Mouse (Mus musculus) inflammation-experienced regulatory T-cells, adult 6 months (primary cell): ENCODE measurements around the gene Cd33. TPM values are rescaled to one million over a fixed set of nuclear protein-coding genes. Genes with fewer than 3 reads are reported as not detected.
A peak's percentile ranks its signal among the peaks of the same experiment; 100 is the strongest.

Source experiments
- ATAC-seq: one replicate; pipeline ENCODE4 v1.8.0; 2017
- polyA plus RNA-seq, 3 experiments: library from polyadenylated mRNA; unstranded; fragments of 100-300 nt; shearing (Covaris generic); gene quantifications; one replicate each; pipeline ENCODE4 v1.2.1; 2017

Cd33 gene
- polyA plus RNA-seq, 3 experiments from 2014 or later, result 0.39 TPM; not detected in 2

- no peak for ATAC-seq
Measured at GRCm38 (mm10) chr7:43512519-43512918, 31.7 kb downstream of the Cd33 start.

DNA sequence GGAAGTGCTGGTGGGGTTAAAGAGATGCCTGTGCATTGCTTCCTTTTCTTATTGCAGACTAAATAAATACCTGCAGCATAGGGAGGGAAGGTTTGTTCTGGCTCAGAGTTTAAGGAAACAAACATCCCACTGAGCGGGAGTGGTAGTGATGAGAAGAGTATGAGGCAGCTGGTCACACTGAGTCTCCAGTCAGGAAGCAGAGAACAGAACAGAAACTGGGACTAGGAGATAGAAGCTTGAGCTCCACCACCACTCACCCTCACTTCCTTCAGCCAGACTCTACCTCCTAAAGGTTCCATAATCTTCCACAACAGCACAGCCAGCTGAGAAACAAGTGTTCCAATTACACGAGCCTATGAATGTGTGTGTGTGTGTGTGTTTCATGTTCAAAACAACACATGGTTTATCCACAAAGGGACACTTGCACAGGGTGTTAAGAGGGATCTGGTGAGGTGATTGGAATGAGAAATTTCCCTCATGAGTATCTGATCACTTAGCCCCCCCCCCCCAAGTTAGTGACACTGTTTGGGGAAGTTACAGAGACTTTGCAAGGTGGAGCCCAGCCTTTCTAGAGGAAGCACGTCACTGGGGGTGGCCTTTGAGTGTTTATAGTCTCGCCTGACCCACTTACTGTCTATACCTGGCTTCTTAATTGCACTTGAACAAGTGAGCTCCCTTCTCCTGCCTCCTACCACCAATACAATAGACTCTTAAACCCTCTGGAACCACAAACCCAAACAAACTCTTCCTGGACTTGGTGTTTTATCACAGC, 32.3 kb downstream of the Cd33 start:
- ATAC-seq, result no peak

- ATAC-seq, result peak; percentile 67
Measured at GRCm38 (mm10) chr7:43495343-43496021, 48.7 kb downstream of the Cd33 start.

- ATAC-seq, result no peak
Measured at GRCm38 (mm10) chr7:43490861-43491260, 53.4 kb downstream of the Cd33 start.

DNA sequence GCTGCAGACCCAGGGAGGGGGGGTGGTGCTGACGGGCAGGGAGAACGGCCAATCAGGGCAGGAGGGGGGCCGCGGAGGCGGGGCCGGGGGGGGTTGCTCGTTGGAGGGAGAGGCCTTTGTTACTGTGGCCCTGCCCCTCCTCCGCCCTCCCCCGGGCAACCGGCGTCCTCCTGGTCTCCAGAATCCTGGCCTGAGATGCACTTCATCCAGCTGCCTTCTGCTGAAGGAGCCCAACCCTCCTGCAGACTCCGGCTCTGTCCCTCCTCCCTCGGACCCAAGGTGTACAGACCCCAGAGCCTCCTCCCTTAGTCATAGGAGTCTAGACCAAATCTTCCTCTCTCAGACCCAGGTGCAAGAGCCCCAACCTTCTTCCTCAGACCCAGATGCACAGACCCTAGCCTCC, 54.0 kb downstream of the Cd33 start:
- ATAC-seq, result no peak

DNA sequence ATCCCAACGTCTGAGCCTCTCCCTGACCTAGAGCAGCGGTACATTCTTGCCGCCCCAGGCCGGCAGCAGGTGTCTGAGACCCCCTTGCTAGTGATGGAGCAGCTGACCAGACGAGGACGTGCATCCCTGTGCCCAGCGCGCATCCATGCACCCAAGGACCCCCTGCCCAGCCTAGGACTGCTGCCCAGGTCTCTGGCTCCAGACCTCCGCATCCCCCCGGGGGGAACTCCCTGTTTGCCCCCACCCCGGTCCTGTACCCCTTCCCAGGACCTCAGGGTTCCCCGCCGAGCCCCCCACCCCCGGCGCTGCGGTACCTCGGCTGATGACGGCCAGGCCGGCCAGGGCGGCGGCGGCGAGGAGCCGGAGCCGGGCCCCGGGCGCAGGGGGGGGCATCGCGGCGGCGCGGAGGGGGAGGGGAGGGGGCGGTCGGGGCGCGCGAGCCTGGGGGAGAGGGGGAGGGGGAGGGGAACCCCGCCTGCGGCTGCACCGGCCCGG, 54.5 kb downstream of the Cd33 start, which contains the start of gene Iglon5:
Gene Iglon5, minus strand, starts transcription at position 445 of the 495 bp plus-strand sequence.
- ATAC-seq, result no peak

- ATAC-seq, result no peak
Measured at GRCm38 (mm10) chr7:43488646-43489045, 55.6 kb downstream of the Cd33 start.

DNA sequence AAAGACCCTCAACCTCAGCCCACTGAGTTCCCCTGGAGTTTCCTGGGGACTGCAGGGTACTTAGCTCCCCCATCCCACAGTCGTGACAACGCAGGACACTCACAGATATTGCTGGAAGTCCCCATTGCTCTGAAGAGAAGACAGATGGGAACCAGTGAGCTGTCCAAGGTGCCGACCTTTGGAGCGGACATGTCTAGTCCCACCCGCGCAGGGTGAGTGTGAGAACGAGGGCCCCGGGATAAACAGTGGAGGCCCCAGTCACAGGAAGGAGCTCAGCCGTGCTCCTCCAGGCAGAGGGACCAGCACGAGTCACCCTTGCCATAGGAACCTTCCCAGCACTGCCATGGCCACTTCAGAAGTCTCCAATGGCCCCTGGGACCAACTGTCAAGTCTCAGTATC, 61.0 kb downstream of the Cd33 start:
- no peak for ATAC-seq

- no peak for ATAC-seq
Measured at GRCm38 (mm10) chr7:43482090-43482716, 62.0 kb downstream of the Cd33 start.

DNA sequence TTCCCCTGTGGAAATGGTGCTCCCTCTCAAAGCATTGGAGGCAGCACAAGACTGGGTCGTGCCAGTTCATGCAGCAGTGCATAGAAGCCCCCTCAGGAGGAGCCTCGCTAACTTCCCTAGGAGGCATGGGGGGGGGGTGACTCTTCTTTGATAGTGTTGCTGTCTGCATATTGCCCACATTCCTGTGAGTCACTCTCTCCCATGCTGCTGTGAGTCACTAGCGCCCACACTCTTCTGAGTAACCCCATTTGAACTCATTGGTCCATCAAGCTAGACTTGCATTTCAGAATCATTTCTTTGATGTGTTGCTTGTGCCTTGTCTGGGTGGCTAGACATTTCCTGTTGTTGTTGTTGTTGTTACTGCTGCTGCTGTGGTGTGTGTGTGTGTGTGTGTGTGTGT, 63.0 kb downstream of the Cd33 start:
- ATAC-seq, result peak; percentile 93

DNA sequence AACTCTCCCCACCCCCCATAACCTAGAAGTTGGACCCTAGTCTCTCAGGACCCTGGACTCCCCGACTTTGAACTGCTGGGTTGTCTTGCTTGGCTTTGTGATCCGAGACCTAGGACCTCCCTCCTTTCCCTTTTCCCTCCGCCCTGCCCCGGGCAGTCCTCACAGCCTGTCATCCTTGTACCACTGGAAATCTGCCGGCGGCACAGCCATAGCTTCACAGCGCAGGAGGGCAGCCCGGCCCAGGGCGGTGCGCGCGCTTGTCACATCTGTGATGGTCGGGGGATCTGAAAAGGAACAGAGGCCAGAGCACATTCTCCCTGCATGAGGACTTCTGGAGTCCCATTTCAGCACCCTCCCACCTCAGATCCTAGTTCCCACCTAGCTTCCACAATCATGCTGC, 67.9 kb downstream of the Cd33 start:
- ATAC-seq, result no peak

DNA sequence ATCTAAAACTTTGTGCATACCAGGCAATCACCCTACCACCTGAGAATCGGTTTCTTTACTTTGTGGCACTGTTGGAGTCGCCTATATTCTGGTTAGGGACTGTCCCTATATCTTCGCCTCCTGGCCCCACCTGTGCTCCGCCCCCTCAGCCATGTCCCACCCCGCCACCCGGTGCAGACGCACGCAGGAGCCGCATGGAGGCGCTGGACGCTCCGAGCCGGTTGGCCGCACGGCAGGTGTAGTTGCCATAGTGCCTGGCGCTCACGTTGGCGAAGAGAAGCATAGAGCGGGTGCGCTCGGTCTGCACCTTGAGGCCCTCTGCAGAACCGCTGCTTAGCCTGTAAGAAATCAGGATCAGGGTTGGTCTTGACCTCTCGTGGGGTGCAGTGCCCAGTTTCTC, 68.5 kb downstream of the Cd33 start:
- peak; percentile 86 for ATAC-seq

Other genes starting within 250 kb of the Cd33 start
- 10 to 100 TPM; 14.9 to 19.1 (median 18.7) TPM for gene Zfp715, start 231.1 kb downstream of the Cd33 start, polyA plus RNA-seq
- not detected for gene Siglecf, start 193.1 kb downstream of the Cd33 start, polyA plus RNA-seq
- 1 to 10 TPM in 2 of 3 experiments, not detected in 1; 1.5 to 2.0 TPM for gene Siglecg, start 136.2 kb downstream of the Cd33 start, polyA plus RNA-seq
- gene Lim2, start 116.8 kb downstream of the Cd33 start, polyA plus RNA-seq, result not detected
- 1,000 to 10,000 TPM in 1 of 3 experiments, 100 to 1,000 TPM in 2; 132 to 2,523 (median 190) TPM for gene Nkg7, start 107.4 kb downstream of the Cd33 start, polyA plus RNA-seq
- under 1 TPM in 1 of 3 experiments, not detected in 2; 0.80 TPM for gene Cldnd2, start 103.6 kb downstream of the Cd33 start, polyA plus RNA-seq
- 100 to 1,000 TPM; 173 to 290 (median 214) TPM for gene Etfb, start 100.3 kb downstream of the Cd33 start, polyA plus RNA-seq
- gene Gm45233, start 100.3 kb downstream of the Cd33 start, polyA plus RNA-seq, result not detected
- gene Vsig10l, start 81.3 kb downstream of the Cd33 start, polyA plus RNA-seq, result 1 to 10 TPM; 2.4 to 6.8 (median 2.9) TPM
- under 1 TPM in 2 of 3 experiments, not detected in 1; 0.15 to 0.36 TPM for gene Iglon5, start 54.4 kb downstream of the Cd33 start, polyA plus RNA-seq
- not detected for gene 4931406B18Rik, start 38.5 kb downstream of the Cd33 start, polyA plus RNA-seq
- gene Zfp658, start 17.8 kb upstream of the Cd33 start, polyA plus RNA-seq, result 1 to 10 TPM; 2.8 to 4.3 (median 3.3) TPM
- gene Zfp719, start 35.2 kb upstream of the Cd33 start, polyA plus RNA-seq, result 10 to 100 TPM; 10.7 to 11.7 (median 11.7) TPM
- gene Zfp819, start 62.7 kb upstream of the Cd33 start, polyA plus RNA-seq, result not detected
- gene Ceacam18, start 90.3 kb upstream of the Cd33 start, polyA plus RNA-seq, result not detected
- under 1 TPM; 0.45 to 0.78 (median 0.51) TPM for gene Siglece, start 115.7 kb upstream of the Cd33 start, polyA plus RNA-seq
- gene Ctu1, start 127.6 kb upstream of the Cd33 start, polyA plus RNA-seq, result 1 to 10 TPM; 1.1 to 2.0 (median 1.3) TPM
- gene Klk14, start 146.0 kb upstream of the Cd33 start, polyA plus RNA-seq, result not detected
- under 1 TPM in 1 of 3 experiments, not detected in 2; 0.38 TPM for gene Klk13, start 168.1 kb upstream of the Cd33 start, polyA plus RNA-seq
- not detected for gene Klk12, start 224.5 kb upstream of the Cd33 start, polyA plus RNA-seq
- under 1 TPM in 1 of 3 experiments, not detected in 2; 0.46 TPM for gene Klk11, start 230.2 kb upstream of the Cd33 start, polyA plus RNA-seq
- gene Klk10, start 236.6 kb upstream of the Cd33 start, polyA plus RNA-seq, result under 1 TPM in 1 of 3 experiments, not detected in 2; 0.73 TPM
- gene Klk9, start 247.5 kb upstream of the Cd33 start, polyA plus RNA-seq, result not detected